Mouse (Mus musculus) spleen, adult 2 months (tissue): Measurements from ENCODE around the gene Sema6d.

Source experiments
- CTCF ChIP-seq: fragments of 200-500 bp; IDR thresholded peaks from 2 replicates; pipeline ENCODE4 v1.5.1; 2011; ENCODE audit warnings: mild to moderate bottlenecking, inconsistent platforms; ENCODE audit not compliant: insufficient read depth, insufficient read length, insufficient replicate concordance; ENCODE audit errors: extremely low read depth
- POLR2A ChIP-seq: fragments of 200-500 bp; IDR thresholded peaks from 2 replicates; pipeline ENCODE4 v1.6.1; 2011; ENCODE audit warnings: low read depth, low read length, inconsistent platforms

DNA sequence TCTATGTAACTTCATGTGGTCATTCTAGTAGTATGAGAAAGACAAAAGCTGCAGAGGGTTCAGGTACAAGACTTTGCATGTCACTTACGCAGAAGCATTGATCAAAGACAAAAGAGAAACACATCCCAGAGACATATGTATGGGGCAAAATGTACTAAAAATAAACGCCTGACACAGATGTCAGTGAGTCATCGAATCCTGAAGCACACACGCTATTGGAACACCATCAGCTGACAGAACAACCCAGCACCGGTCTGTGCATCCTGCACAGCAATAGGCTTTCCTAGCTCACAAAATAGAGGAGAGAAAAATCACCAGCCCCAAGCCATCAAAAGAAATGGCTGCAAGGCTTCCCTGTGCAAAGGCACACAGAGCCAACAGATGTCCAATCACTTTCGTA, 443.8 kb downstream of the Sema6d start:
- TF ChIP-seq POLR2A = no peak
- no peak for TF ChIP-seq CTCF
